Mouse (Mus musculus) E14TG2a.4 (cell line): ENCODE data around the gene Ppt2.

Source experiments
- H3K27me3 ChIP-seq: 2 replicates; pipeline ENCODE4 v1.6.1; 2014; ENCODE audit warnings: low read length, control low read depth; ENCODE audit not compliant: insufficient read depth
- H3K36me3 ChIP-seq: 2 replicates; pipeline ENCODE4 v1.6.1; 2014; ENCODE audit warnings: low read length, control low read depth; ENCODE audit not compliant: insufficient read depth
- H3K4me1 ChIP-seq: replicated peaks from 2 replicates; pipeline ENCODE4 v1.6.1; 2014; ENCODE audit warnings: low read depth, low read length, control low read depth
- H3K4me3 ChIP-seq: replicated peaks from 2 replicates; pipeline ENCODE4 v1.5.1; 2014; ENCODE audit warnings: mild to moderate bottlenecking, low read length
- H3K9me3 ChIP-seq: 2 replicates; pipeline ENCODE4 v1.6.1; 2014; ENCODE audit warnings: low read length, control low read depth
- CTCF ChIP-seq: conservative IDR thresholded peaks from 2 replicates; pipeline ENCODE4 v1.5.1; 2014; ENCODE audit warnings: low read length
- NANOG ChIP-seq: IDR thresholded peaks from 2 replicates; pipeline ENCODE4 v1.6.1; 2014; ENCODE audit warnings: borderline replicate concordance, low read length, mixed read lengths
- POU5F1 ChIP-seq: IDR thresholded peaks from 2 replicates; pipeline ENCODE4 v1.6.1; 2014; ENCODE audit warnings: low read length, borderline replicate concordance

Ppt2 gene

DNA sequence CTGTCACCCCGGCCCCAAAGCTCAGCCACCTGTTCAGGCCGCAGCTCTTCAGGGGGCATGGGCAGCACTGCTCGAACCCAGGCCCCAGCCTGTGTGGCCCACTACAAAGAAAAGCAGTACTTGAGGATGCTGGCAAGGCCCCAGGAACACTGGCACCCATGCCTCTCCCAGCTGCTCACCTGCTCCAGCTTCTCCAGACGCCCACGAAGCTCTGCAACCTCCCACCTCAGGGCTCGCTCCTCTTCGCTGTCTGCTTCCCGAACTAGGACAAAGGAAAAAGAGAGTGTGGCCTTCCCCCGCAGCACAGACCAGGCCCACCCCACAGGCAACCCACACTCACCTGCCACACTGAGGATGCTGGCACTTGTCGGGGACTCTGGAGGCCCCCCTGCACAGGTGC lies 14.5 kb downstream of the Ppt2 start:
- peaks cover 68% of the 10 kb centered on the region for H3K4me1 ChIP-seq
- no peaks in the 10 kb centered on the region for H3K9me3 ChIP-seq
- no peaks in the 10 kb centered on the region for H3K27me3 ChIP-seq
- no peak overlapping the region for H3K4me3 ChIP-seq
- H3K36me3 ChIP-seq = peaks cover 74% of the 10 kb centered on the region
- TF ChIP-seq POU5F1 (no peak), CTCF (no peak), NANOG (no peak)

DNA sequence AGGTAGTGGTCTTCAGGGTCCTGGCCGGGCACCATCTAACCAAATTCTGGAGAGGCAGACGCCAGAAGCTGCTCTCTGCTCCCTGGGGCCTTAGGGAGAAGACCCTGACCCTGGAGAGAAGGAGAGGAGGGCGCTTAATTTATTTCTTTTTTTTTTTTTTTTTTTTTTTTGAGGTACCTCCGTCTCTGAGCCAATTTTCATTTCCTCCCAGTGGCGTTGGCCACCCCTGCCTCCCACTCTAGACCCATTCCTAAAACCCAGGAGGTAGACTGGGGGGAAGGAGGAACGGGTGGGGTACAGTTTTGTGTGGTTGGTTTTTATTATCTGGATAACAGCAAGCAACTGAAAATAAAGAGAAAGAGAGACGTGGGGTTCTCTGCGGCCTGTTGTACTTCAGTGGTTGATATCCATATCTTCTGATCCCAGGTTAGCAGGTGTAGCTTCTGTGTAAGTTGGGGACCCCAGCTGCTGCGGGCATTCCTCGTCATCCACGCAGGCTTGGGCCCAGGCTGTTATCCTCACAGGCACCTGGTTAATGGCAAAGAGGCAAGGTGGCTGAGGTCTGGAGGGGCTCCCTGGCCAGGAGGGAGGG lies 15.2 kb downstream of the Ppt2 start:
- H3K4me1 ChIP-seq = peaks cover 75% of the 10 kb centered on the region
- H3K4me3 ChIP-seq = no peak overlapping the region
- no peaks in the 10 kb centered on the region for H3K9me3 ChIP-seq
- no peaks in the 10 kb centered on the region for H3K27me3 ChIP-seq
- H3K36me3 ChIP-seq = peaks cover 81% of the 10 kb centered on the region
- TF ChIP-seq CTCF = no peak
- no peak for TF ChIP-seq NANOG
- TF ChIP-seq POU5F1 = no peak

DNA sequence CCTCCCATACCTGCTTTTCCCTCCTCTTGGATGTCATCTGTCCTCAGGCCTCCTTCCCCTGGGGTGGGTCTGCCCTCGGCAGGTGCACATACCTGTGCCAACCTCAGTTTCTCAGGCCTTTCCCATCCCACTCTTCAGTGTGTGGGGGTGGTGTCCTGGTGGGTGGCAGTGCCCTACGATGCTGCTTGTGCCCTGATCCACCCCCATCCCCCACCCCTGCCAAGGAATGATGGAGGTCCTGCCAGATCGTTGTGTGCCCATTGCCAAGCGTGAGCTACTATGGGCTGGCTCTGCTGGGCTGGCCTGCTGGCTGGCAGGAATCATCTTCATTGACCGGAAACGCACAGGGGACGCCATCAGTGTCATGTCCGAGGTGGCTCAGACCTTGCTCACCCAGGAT lies 17.3 kb downstream of the Ppt2 start:
- Histone ChIP-seq H3K9me3 (no peaks in the 10 kb centered on the region), H3K36me3 (peaks cover 78% of the 10 kb centered on the region), H3K4me1 (peaks cover 91% of the 10 kb centered on the region), H3K4me3 (0 out of 2 replicates have a peak overlapping the region, but pooled peaks have one; percentile 4), H3K27me3 (no peaks in the 10 kb centered on the region)
- no peak for TF ChIP-seq CTCF
- TF ChIP-seq POU5F1 = no peak
- TF ChIP-seq NANOG = no peak

DNA sequence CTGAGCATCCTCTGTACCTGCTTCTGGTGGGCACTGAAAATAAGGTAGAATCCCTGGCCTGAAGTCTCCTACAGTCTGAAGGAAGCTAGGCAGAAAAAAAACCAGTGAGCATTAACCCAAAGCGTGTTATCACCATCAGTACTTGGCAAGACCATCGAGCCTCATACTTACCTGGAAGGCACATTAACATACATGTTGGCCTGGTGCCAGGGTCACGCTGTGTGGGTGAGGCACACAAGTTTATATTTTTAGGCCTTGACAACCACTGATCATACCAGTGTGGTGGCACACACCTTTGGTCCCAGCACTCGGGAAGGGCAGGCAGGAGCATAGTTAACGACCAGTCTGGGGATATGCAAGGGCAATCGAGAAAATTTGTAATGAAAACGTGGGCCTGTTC lies 20.3 kb downstream of the Ppt2 start:
- Histone ChIP-seq H3K4me3 (no peak overlapping the region), H3K9me3 (no peaks in the 10 kb centered on the region), H3K4me1 (peaks cover 74% of the 10 kb centered on the region), H3K36me3 (peaks cover 48% of the 10 kb centered on the region), H3K27me3 (no peaks in the 10 kb centered on the region)
- TF ChIP-seq CTCF (no peak), POU5F1 (no peak), NANOG (no peak)

DNA sequence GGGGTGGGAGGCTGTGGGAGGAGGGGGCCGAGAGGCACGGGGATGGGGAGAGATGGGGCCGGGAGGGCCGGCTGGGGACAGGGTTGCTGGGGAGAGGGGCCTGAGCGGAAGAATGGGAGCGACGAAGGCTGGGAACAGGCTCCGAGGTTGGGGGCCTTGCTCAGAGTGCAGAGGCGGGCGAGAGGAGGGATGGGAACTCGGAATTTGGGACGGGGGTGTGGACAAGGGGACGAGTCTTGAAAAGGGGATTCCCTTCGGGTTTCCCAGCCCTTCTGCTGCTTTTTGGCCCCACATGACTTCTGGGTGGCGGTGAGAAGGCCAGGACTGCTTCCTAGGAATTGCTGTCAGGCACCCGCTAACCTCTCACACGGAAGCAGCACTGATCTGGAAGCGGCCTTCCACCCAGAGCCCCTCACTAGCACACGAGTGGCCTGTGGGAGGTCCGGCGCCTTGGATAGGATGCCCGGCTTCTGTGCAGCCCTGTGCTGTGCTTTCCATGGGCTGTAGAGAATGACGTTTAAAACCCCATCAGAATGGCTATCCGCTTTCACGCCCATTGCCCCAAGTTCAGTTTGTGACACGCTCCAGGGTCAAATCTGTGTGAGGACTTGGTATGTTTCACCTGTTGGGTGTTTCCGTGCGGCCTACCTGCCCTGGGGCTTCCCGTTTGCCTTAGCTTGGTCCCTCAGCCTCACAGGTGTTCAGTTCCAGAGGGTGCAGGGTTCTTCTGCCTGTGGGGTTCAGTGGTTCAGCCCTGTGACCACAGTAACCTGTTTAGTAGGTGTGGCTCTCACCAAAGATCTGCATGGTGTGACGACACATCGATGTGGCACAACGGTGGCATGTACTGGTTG lies 21.9 kb downstream of the Ppt2 start:
- H3K36me3 ChIP-seq = peaks cover 41% of the 10 kb centered on the region
- no peaks in the 10 kb centered on the region for H3K9me3 ChIP-seq
- no peak for TF ChIP-seq CTCF
- TF ChIP-seq POU5F1 = no peak
- TF ChIP-seq NANOG = no peak
- H3K4me3 ChIP-seq = peak overlapping the region; percentile 87
- peaks cover 73% of the 10 kb centered on the region for H3K4me1 ChIP-seq
- no peaks in the 10 kb centered on the region for H3K27me3 ChIP-seq

DNA sequence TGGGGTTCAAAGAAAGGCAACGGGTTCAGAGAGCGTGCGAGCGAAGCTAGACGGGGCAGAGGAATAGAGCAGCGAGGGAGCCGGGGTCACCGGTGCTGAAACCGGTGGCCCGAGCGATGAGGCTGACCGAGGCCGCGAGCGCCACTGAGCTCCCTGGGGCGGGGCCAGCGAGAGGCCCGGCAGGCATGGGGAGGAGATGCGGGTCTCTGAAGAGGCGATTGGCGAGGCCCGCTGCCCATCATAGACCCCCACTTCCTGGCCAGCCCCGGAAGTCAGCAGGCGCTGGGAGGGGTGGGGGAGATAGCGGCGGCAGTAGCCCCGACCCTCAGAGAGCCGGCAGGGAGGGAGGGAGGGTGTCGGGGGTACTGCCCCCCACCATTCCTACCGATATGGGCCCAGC lies 22.7 kb downstream of the Ppt2 start:
- no peaks in the 10 kb centered on the region for H3K9me3 ChIP-seq
- peak overlapping the region; percentile 87 for H3K4me3 ChIP-seq
- H3K4me1 ChIP-seq = peaks cover 68% of the 10 kb centered on the region
- no peaks in the 10 kb centered on the region for H3K27me3 ChIP-seq
- no peak for TF ChIP-seq CTCF
- TF ChIP-seq POU5F1 = no peak
- TF ChIP-seq NANOG = no peak
- peaks cover 41% of the 10 kb centered on the region for H3K36me3 ChIP-seq

DNA sequence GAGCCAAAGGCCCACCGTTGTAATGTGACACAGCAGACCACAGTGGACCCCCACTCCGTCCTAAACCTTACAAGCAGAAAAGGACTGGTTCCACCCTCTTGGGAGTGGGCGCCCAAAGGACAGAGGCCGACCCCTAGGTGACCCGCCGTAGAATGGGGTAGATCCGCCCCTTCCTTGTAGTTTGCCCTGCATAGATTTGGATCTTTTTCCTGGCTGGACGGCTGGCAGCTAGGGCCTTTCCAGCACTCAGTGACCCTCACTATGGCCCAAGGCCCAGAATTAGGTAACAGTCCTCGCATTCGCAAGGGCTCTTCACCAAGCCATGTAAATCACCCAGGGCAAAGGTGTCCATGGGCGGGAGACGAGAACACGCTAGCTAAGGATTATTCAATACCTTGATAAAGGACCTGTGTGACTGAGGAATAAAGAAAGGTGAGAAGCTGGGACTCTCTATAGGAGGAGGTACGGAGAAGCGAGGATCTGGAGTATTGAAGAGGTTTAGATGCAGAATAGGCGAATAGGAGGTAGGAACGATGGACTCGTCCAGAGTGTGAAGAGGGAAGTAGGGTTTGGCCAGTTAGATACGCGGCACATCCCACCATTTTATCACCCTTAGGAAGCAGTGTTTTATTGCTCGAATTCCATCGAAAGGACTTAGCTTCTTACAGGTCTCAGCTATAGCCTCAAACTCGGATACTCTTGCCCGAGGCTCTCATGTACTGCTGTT lies 23.6 kb downstream of the Ppt2 start:
- TF ChIP-seq CTCF = no peak
- no peak for TF ChIP-seq POU5F1
- TF ChIP-seq NANOG = no peak
- Histone ChIP-seq H3K4me3 (peak overlapping the region; percentile 87), H3K9me3 (no peaks in the 10 kb centered on the region), H3K27me3 (no peaks in the 10 kb centered on the region), H3K4me1 (peaks cover 68% of the 10 kb centered on the region), H3K36me3 (peaks cover 44% of the 10 kb centered on the region)

DNA sequence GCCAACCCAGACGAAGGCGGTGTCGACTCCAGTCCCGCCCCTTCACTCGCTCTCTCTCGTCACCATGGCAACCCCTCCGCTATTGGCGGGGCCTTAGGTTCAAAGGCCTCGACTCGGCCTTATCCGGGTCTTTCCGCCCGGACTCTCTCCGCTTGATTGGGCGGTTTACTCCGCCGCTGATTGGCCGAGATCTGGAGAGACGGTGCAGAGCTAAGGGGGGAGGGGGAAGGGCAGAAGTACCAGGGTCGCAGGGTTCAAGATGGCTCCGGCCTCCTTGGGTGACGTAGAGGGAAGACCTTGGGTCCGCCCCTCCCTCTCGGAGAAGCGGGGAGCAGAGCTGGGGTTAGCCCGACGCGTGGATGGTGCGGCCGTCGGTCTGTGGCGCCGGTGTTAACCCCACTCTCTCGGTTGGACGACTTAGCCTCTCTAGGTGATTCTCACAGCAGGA lies 24.2 kb downstream of the Ppt2 start, which contains the start of gene Agpat1:
Agpat1 (plus strand) TSS at position 202 of the 448 bp plus-strand sequence.
- H3K9me3 ChIP-seq = no peaks in the 10 kb centered on the region
- no peaks in the 10 kb centered on the region for H3K27me3 ChIP-seq
- peak within 1 kb of the TSS; percentile 91 for H3K4me3 ChIP-seq
- TF ChIP-seq CTCF (no peak), NANOG (no peak), POU5F1 (no peak)
- H3K4me1 ChIP-seq = peaks cover 69% of the 10 kb centered on the region
- H3K36me3 ChIP-seq = peaks cover 44% of the 10 kb centered on the region
